Mouse (Mus musculus): Measurements from ENCODE around the gene Pbx3. TPM values are rescaled to one million over a fixed set of nuclear protein-coding genes. Genes with fewer than 3 reads are reported as not detected.

Pbx3 gene
- polyA plus RNA-seq, 1 experiment from 2014 or later, result 53.2 TPM

GRCm38 (mm10) chr2:34378930-34379329 lies 6.0 kb upstream of the Pbx3 start:
- no peaks in the 10 kb centered on the region for H3K27me3 ChIP-seq (ENCODE audit: control insufficient read depth, insufficient read depth, low read length)
- no peak overlapping the region for H3K4me3 ChIP-seq (ENCODE audit: low read depth, low read length)
- H3K4me1 ChIP-seq (ENCODE audit: control insufficient read depth, insufficient read depth, low read length), result no peaks in the 10 kb centered on the region
- WGBS, result 86% methylated on average over 2 of the region's 2 CpGs
- H3K9ac ChIP-seq (replicated peaks; ENCODE audit: low read length), result no peak overlapping the region
- H3K27ac ChIP-seq (replicated peaks; ENCODE audit: low read depth, low read length), result no peak overlapping the region
- H3K36me3 ChIP-seq (replicated peaks; ENCODE audit: control insufficient read depth, insufficient read depth, low read depth, low read length), result no peaks in the 10 kb centered on the region
- H3K4me2 ChIP-seq (ENCODE audit: low read depth, low read length), result no peak overlapping the region
- ATAC-seq (replicated peaks; ENCODE audit: insufficient number of reproducible peaks, low FRiP score, low TSS enrichment, low read depth) (no peak), DNase-seq (ENCODE audit: low spot score) (no peak)
- H3K9me3 ChIP-seq (replicated peaks; ENCODE audit: control insufficient read depth, low read length), result no peaks in the 10 kb centered on the region

GRCm38 (mm10) chr2:34374349-34374748 lies 1.4 kb upstream of the Pbx3 start:
- H3K27me3 ChIP-seq (ENCODE audit: control insufficient read depth, insufficient read depth, low read length), result no peaks in the 10 kb centered on the region
- WGBS, result 68% methylated on average over 2 of the region's 2 CpGs
- no peaks in the 10 kb centered on the region for H3K9me3 ChIP-seq (replicated peaks; ENCODE audit: control insufficient read depth, low read length)
- ATAC-seq (replicated peaks; ENCODE audit: insufficient number of reproducible peaks, low FRiP score, low TSS enrichment, low read depth) (no peak), DNase-seq (ENCODE audit: low spot score) (no peak)
- H3K9ac ChIP-seq (replicated peaks; ENCODE audit: low read length), result no peak overlapping the region
- H3K27ac ChIP-seq (replicated peaks; ENCODE audit: low read depth, low read length), result no peak overlapping the region
- H3K4me3 ChIP-seq (ENCODE audit: low read depth, low read length), result no peak overlapping the region
- no peak overlapping the region for H3K4me2 ChIP-seq (ENCODE audit: low read depth, low read length)
- no peaks in the 10 kb centered on the region for H3K36me3 ChIP-seq (replicated peaks; ENCODE audit: control insufficient read depth, insufficient read depth, low read depth, low read length)
- no peaks in the 10 kb centered on the region for H3K4me1 ChIP-seq (ENCODE audit: control insufficient read depth, insufficient read depth, low read length)

GRCm38 (mm10) chr2:34373886-34374285 lies 944 bp upstream of the Pbx3 start:
- H3K4me1 ChIP-seq (ENCODE audit: control insufficient read depth, insufficient read depth, low read length), result no peaks in the 10 kb centered on the region
- H3K27me3 ChIP-seq (ENCODE audit: control insufficient read depth, insufficient read depth, low read length), result no peaks in the 10 kb centered on the region
- H3K9me3 ChIP-seq (replicated peaks; ENCODE audit: control insufficient read depth, low read length), result no peaks in the 10 kb centered on the region
- H3K9ac ChIP-seq (replicated peaks; ENCODE audit: low read length), result no peak overlapping the region
- H3K36me3 ChIP-seq (replicated peaks; ENCODE audit: control insufficient read depth, insufficient read depth, low read depth, low read length), result no peaks in the 10 kb centered on the region
- H3K27ac ChIP-seq (replicated peaks; ENCODE audit: low read depth, low read length), result no peak overlapping the region
- H3K4me2 ChIP-seq (ENCODE audit: low read depth, low read length), result no peak overlapping the region
- 41% methylated on average over 3 of the region's 3 CpGs for WGBS
- ATAC-seq (replicated peaks; ENCODE audit: insufficient number of reproducible peaks, low FRiP score, low TSS enrichment, low read depth), result no peak
- DNase-seq (ENCODE audit: low spot score), result no peak
- H3K4me3 ChIP-seq (ENCODE audit: low read depth, low read length), result no peak overlapping the region

GRCm38 (mm10) chr2:34371441-34372304 lies 1.3 kb downstream of the Pbx3 start:
- DNase-seq (ENCODE audit: low spot score), result peak; percentile 76
- Histone ChIP-seq H3K9me3 (replicated peaks; ENCODE audit: control insufficient read depth, low read length) (no peaks in the 10 kb centered on the region), H3K4me3 (ENCODE audit: low read depth, low read length) (peak overlapping the region; percentile 93), H3K27ac (replicated peaks; ENCODE audit: low read depth, low read length) (peak overlapping the region; percentile 99), H3K36me3 (replicated peaks; ENCODE audit: control insufficient read depth, insufficient read depth, low read depth, low read length) (no peaks in the 10 kb centered on the region), H3K9ac (replicated peaks; ENCODE audit: low read length) (peak overlapping the region; percentile 93), H3K27me3 (ENCODE audit: control insufficient read depth, insufficient read depth, low read length) (no peaks in the 10 kb centered on the region), H3K4me1 (ENCODE audit: control insufficient read depth, insufficient read depth, low read length) (no peaks in the 10 kb centered on the region), H3K4me2 (ENCODE audit: low read depth, low read length) (peak overlapping the region; percentile 90)
- WGBS, result under 1% methylated on average over 56 of the region's 118 CpGs
- ATAC-seq (replicated peaks; ENCODE audit: insufficient number of reproducible peaks, low FRiP score, low TSS enrichment, low read depth), result 0 out of 2 replicates have a peak, but pooled peaks have one; percentile 12

- H3K9me3 ChIP-seq (replicated peaks; ENCODE audit: control insufficient read depth, low read length), result no peaks in the 10 kb centered on the region
- H3K4me2 ChIP-seq (ENCODE audit: low read depth, low read length), result peak overlapping the region; percentile 90
- WGBS, result under 1% methylated on average over 42 of the region's 42 CpGs
- H3K27me3 ChIP-seq (ENCODE audit: control insufficient read depth, insufficient read depth, low read length), result no peaks in the 10 kb centered on the region
- H3K27ac ChIP-seq (replicated peaks; ENCODE audit: low read depth, low read length), result peak overlapping the region; percentile 99
- H3K4me3 ChIP-seq (ENCODE audit: low read depth, low read length), result peak overlapping the region; percentile 93
- no peaks in the 10 kb centered on the region for H3K4me1 ChIP-seq (ENCODE audit: control insufficient read depth, insufficient read depth, low read length)
- DNase-seq (ENCODE audit: low spot score) (peak; percentile 43), ATAC-seq (replicated peaks; ENCODE audit: insufficient number of reproducible peaks, low FRiP score, low TSS enrichment, low read depth) (no peak)
- H3K36me3 ChIP-seq (replicated peaks; ENCODE audit: control insufficient read depth, insufficient read depth, low read depth, low read length), result no peaks in the 10 kb centered on the region
- H3K9ac ChIP-seq (replicated peaks; ENCODE audit: low read length), result peak overlapping the region; percentile 93
These were observed 2.1 kb downstream of the Pbx3 start for GRCm38 (mm10) chr2:34370725-34371440.

- peak overlapping the region; percentile 99; the same call in 1 of the 2 replicates for H3K27ac ChIP-seq (replicated peaks; ENCODE audit: low read depth, low read length)
These were observed 2.6 kb downstream of the Pbx3 start for GRCm38 (mm10) chr2:34370349-34370724.

GRCm38 (mm10) chr2:34368396-34368795 lies 4.5 kb downstream of the Pbx3 start:
- DNase-seq (ENCODE audit: low spot score) (no peak), ATAC-seq (replicated peaks; ENCODE audit: insufficient number of reproducible peaks, low FRiP score, low TSS enrichment, low read depth) (no peak)
- H3K27ac ChIP-seq (replicated peaks; ENCODE audit: low read depth, low read length), result no peak overlapping the region
- WGBS, result 21% methylated on average over 6 of the region's 6 CpGs
- no peaks in the 10 kb centered on the region for H3K4me1 ChIP-seq (ENCODE audit: control insufficient read depth, insufficient read depth, low read length)
- H3K36me3 ChIP-seq (replicated peaks; ENCODE audit: control insufficient read depth, insufficient read depth, low read depth, low read length), result no peaks in the 10 kb centered on the region
- H3K27me3 ChIP-seq (ENCODE audit: control insufficient read depth, insufficient read depth, low read length), result no peaks in the 10 kb centered on the region
- peak overlapping the region; percentile 19; the same call in 1 of the 2 replicates for H3K4me2 ChIP-seq (ENCODE audit: low read depth, low read length)
- 0 out of 2 replicates have a peak overlapping the region, but pooled peaks have one; percentile 1 for H3K9ac ChIP-seq (replicated peaks; ENCODE audit: low read length)
- no peaks in the 10 kb centered on the region for H3K9me3 ChIP-seq (replicated peaks; ENCODE audit: control insufficient read depth, low read length)
- peak overlapping the region; percentile 7; the same call in 1 of the 2 replicates for H3K4me3 ChIP-seq (ENCODE audit: low read depth, low read length)

More at GRCm38 (mm10) chr2:34370349-34370724, 2.6 kb downstream of the Pbx3 start:
- Histone ChIP-seq H3K27me3 (ENCODE audit: control insufficient read depth, insufficient read depth, low read length) (no peaks in the 10 kb centered on the region), H3K4me2 (ENCODE audit: low read depth, low read length) (peak overlapping the region; percentile 90), H3K4me1 (ENCODE audit: control insufficient read depth, insufficient read depth, low read length) (no peaks in the 10 kb centered on the region), H3K9me3 (replicated peaks; ENCODE audit: control insufficient read depth, low read length) (no peaks in the 10 kb centered on the region), H3K4me3 (ENCODE audit: low read depth, low read length) (peak overlapping the region; percentile 93), H3K36me3 (replicated peaks; ENCODE audit: control insufficient read depth, insufficient read depth, low read depth, low read length) (no peaks in the 10 kb centered on the region), H3K9ac (replicated peaks; ENCODE audit: low read length) (peak overlapping the region; percentile 93)
- ATAC-seq (replicated peaks; ENCODE audit: insufficient number of reproducible peaks, low FRiP score, low TSS enrichment, low read depth) (no peak), DNase-seq (ENCODE audit: low spot score) (no peak)
- WGBS, result 5% methylated on average over 7 of the region's 7 CpGs

GRCm38 (mm10) chr2:34367024-34367423 lies 5.9 kb downstream of the Pbx3 start:
- ATAC-seq (replicated peaks; ENCODE audit: insufficient number of reproducible peaks, low FRiP score, low TSS enrichment, low read depth) (no peak), DNase-seq (ENCODE audit: low spot score) (no peak)
- Histone ChIP-seq H3K4me2 (ENCODE audit: low read depth, low read length) (no peak overlapping the region), H3K9me3 (replicated peaks; ENCODE audit: control insufficient read depth, low read length) (no peaks in the 10 kb centered on the region), H3K4me3 (ENCODE audit: low read depth, low read length) (no peak overlapping the region), H3K36me3 (replicated peaks; ENCODE audit: control insufficient read depth, insufficient read depth, low read depth, low read length) (no peaks in the 10 kb centered on the region), H3K27ac (replicated peaks; ENCODE audit: low read depth, low read length) (no peak overlapping the region), H3K4me1 (ENCODE audit: control insufficient read depth, insufficient read depth, low read length) (no peaks in the 10 kb centered on the region), H3K9ac (replicated peaks; ENCODE audit: low read length) (no peak overlapping the region), H3K27me3 (ENCODE audit: control insufficient read depth, insufficient read depth, low read length) (no peaks in the 10 kb centered on the region)
- WGBS, result 78% methylated on average over 2 of the region's 2 CpGs
